Mouse (Mus musculus) liver (tissue): ENCODE results near the gene Ndufs7.

Experiments
- DNase-seq: peaks from one replicate; pipeline ENCODE4 v3.0.0-alpha.2; 2020; ENCODE audit warnings: mixed read lengths

The Ndufs7 gene

GRCm38 (mm10) chr10:80264341-80265148 is 15.6 kb downstream of the Ndufs7 start:
- peak; percentile 100 for DNase-seq

GRCm38 (mm10) chr10:80265149-80265486 is 16.2 kb downstream of the Ndufs7 start:
- no peak for DNase-seq

GRCm38 (mm10) chr10:80270099-80270498 is 21.2 kb downstream of the Ndufs7 start:
- DNase-seq = peak; percentile 46

- DNase-seq = peak; percentile 73
Observed at GRCm38 (mm10) chr10:80270734-80271181, 21.8 kb downstream of the Ndufs7 start.

GRCm38 (mm10) chr10:80271186-80271843 is 22.4 kb downstream of the Ndufs7 start:
- DNase-seq = no peak

- DNase-seq = peak; percentile 82
Observed at GRCm38 (mm10) chr10:80271870-80272585, 23.1 kb downstream of the Ndufs7 start.

GRCm38 (mm10) chr10:80273847-80274246 is 24.9 kb downstream of the Ndufs7 start:
- no peak for DNase-seq

GRCm38 (mm10) chr10:80276238-80276637 is 27.3 kb downstream of the Ndufs7 start:
- DNase-seq = no peak

- no peak for DNase-seq
Observed at GRCm38 (mm10) chr10:80278390-80278789, 29.5 kb downstream of the Ndufs7 start.

- DNase-seq = no peak
Observed at GRCm38 (mm10) chr10:80279273-80279672, 30.4 kb downstream of the Ndufs7 start.

- DNase-seq = no peak
Observed at GRCm38 (mm10) chr10:80281304-80281703, 32.4 kb downstream of the Ndufs7 start.

- DNase-seq = no peak
Observed at GRCm38 (mm10) chr10:80281921-80282371, 33.0 kb downstream of the Ndufs7 start.

- DNase-seq = no peak
Observed at GRCm38 (mm10) chr10:80282481-80283441, 33.8 kb downstream of the Ndufs7 start.

GRCm38 (mm10) chr10:80285222-80286070 is 36.5 kb downstream of the Ndufs7 start:
- DNase-seq = no peak

GRCm38 (mm10) chr10:80288097-80288496 is 39.2 kb downstream of the Ndufs7 start:
- DNase-seq = no peak

GRCm38 (mm10) chr10:80288657-80289056 is 39.7 kb downstream of the Ndufs7 start:
- DNase-seq = no peak

- DNase-seq = peak; percentile 97
Observed at GRCm38 (mm10) chr10:80292251-80293146, 43.6 kb downstream of the Ndufs7 start, which contains the start of gene Rps15. Gene Rps15 (plus strand): TSS chr10:80292453.

GRCm38 (mm10) chr10:80293325-80293724 is 44.4 kb downstream of the Ndufs7 start:
- no peak for DNase-seq

GRCm38 (mm10) chr10:80294311-80294710 is 45.4 kb downstream of the Ndufs7 start:
- no peak for DNase-seq

- no peak for DNase-seq
Observed at GRCm38 (mm10) chr10:80294788-80295303, 45.9 kb downstream of the Ndufs7 start.
